Mouse (Mus musculus): ENCODE results near the gene Hemk1. TPM values are rescaled to one million over a fixed set of nuclear protein-coding genes. Genes with fewer than 3 reads are reported as not detected.

Gene Hemk1
- total and polyA plus RNA-seq, 3 experiments, result 11.9 to 20.5 (median 12.1) TPM

DNA sequence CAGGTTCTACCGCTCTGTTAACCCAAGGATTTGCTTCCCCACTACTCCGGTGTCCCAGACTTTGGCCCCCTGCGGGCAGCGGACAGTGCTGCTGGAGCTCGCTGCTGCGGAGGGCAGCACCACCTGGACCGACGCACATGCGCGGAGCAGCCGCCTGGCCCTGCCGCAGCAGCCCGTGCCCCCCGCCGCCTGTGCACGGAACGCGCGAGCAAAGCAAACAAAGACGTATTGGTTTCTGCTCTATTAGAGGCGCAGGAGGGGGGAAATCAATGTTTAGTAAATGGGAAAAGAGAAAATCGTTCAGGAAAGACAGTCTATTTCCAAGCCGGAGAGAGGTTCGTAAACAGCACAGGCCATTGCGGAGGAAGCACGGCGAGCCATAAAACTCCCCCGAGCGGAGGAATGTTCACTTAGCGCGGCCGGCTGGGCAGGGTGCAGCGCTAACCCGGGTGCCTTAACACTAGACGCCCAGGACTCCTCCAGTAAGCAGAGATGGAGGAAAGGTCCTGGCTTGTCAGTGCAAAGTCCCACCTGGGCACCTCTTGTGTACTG lies 39.9 kb upstream of the Hemk1 start:
- H3K4me2 ChIP-seq (ENCODE audit: insufficient read depth, low read depth, poor library complexity, severe bottlenecking), result no peak overlapping the region
- H3K4me3 ChIP-seq (replicated peaks in 1 of 3; ENCODE audit: low read depth in 2 of 3, low read length in 2 of 3, poor library complexity in 1 of 3), result no peak overlapping the region

DNA sequence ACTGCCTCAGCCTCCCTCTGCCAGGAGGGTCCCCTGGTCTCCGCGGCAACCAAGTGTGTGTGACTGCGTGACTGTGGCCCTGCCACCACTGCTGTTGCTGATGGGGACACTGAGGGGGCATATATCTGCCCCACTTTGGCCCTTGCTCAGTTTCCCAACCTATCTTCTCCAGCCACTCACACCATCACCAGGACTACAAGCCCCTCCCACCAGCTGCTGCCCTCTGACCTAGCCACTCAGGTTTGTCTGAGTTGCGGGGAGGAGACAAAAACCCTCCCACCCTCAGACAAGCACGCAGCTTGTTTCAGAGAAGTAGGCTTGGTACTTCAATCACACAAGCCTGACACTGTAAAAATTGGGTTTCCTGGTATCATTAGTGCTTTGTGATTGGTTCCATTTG lies 37.3 kb upstream of the Hemk1 start:
- H3K9ac ChIP-seq (ENCODE audit: insufficient read depth, low read depth), result no peak overlapping the region
- H3K9me3 ChIP-seq (replicated peaks; ENCODE audit: low read length), result no peaks in the 10 kb centered on the region
- no peaks in the 10 kb centered on the region for H3K79me2 ChIP-seq (replicated peaks; ENCODE audit: control insufficient read depth, extremely low read depth, insufficient read depth, poor library complexity, severe bottlenecking)
- DNase-seq (ENCODE audit: extremely low read depth), result no peak
- H3K27me3 ChIP-seq (replicated peaks), result peaks cover 48% of the 10 kb centered on the region
- H3K36me3 ChIP-seq (replicated peaks in 1 of 2; ENCODE audit: control insufficient read depth in 1 of 2, insufficient read depth in 1 of 2, low read length in 1 of 2), result no peaks in the 10 kb centered on the region
- TF ChIP-seq NRF1 (IDR thresholded peaks at IDR 0.05; ENCODE audit: low read depth, low read length), result no peak
- no peak for TF ChIP-seq MAX (IDR thresholded peaks at IDR 0.05; ENCODE audit: low read length)
- no peak for TF ChIP-seq GABPA (IDR thresholded peaks at IDR 0.05; ENCODE audit: insufficient replicate concordance, low read depth, low read length)
- no peak for TF ChIP-seq MXI1 (IDR thresholded peaks at IDR 0.05; ENCODE audit: low read depth, low read length)
- no peak for TF ChIP-seq ZC3H11A (IDR thresholded peaks at IDR 0.05; ENCODE audit: low read depth, low read length)
- no peak for TF ChIP-seq POLR2A (IDR thresholded peaks at IDR 0.05; ENCODE audit: low read depth, low read length)
- TF ChIP-seq NELFE (IDR thresholded peaks at IDR 0.05; ENCODE audit: low read depth, low read length), result no peak
- no peak overlapping the region for H3K27ac ChIP-seq (ENCODE audit: insufficient read depth, low read depth)
- H3K4me2 ChIP-seq (ENCODE audit: insufficient read depth, low read depth, poor library complexity, severe bottlenecking), result no peak overlapping the region
- no peak overlapping the region for H3K4me3 ChIP-seq (replicated peaks in 1 of 3; ENCODE audit: low read depth in 2 of 3, low read length in 2 of 3, poor library complexity in 1 of 3)
- dilution Hi-C loops (cut with MboI; ENCODE audit: extremely low pct_ligation_motif_present, extremely low pct_unique_long_range_greater_than_20kb, low sequenced_read_pairs), result no loop called here
- peaks cover 8 to 19% of the 10 kb centered on the region in 2 experiments for H3K4me1 ChIP-seq (ENCODE audit: control insufficient read depth in 1 of 2, insufficient read depth in 2 of 2)
- in situ Hi-C loops (cut with MboI; ENCODE audit: low pct_ligation_motif_present, low pct_unique_long_range_greater_than_20kb, low sequenced_read_pairs), result no loop called here

More for the DNA sequence above, 39.9 kb upstream of the Hemk1 start:
- in situ Hi-C loops (cut with MboI; ENCODE audit: low pct_ligation_motif_present, low pct_unique_long_range_greater_than_20kb, low sequenced_read_pairs), result no loop called here
- dilution Hi-C loops (cut with MboI; ENCODE audit: extremely low pct_ligation_motif_present, extremely low pct_unique_long_range_greater_than_20kb, low sequenced_read_pairs), result no loop called here
- Histone ChIP-seq H3K36me3 (replicated peaks in 1 of 2; ENCODE audit: control insufficient read depth in 1 of 2, insufficient read depth in 1 of 2, low read length in 1 of 2) (no peaks in the 10 kb centered on the region), H3K79me2 (replicated peaks; ENCODE audit: control insufficient read depth, extremely low read depth, insufficient read depth, poor library complexity, severe bottlenecking) (no peaks in the 10 kb centered on the region), H3K9me3 (replicated peaks; ENCODE audit: low read length) (no peaks in the 10 kb centered on the region), H3K27me3 (replicated peaks) (peaks cover 74% of the 10 kb centered on the region), H3K4me1 (ENCODE audit: control insufficient read depth in 1 of 2, insufficient read depth in 2 of 2) (peaks cover 0 to 2% of the 10 kb centered on the region in 2 experiments; a peak in 1 of 4 replicates), H3K9ac (ENCODE audit: insufficient read depth, low read depth) (no peak overlapping the region), H3K27ac (ENCODE audit: insufficient read depth, low read depth) (no peak overlapping the region)
- no peak for TF ChIP-seq MXI1 (IDR thresholded peaks at IDR 0.05; ENCODE audit: low read depth, low read length)
- no peak for TF ChIP-seq MEF2A (IDR thresholded peaks at IDR 0.05; ENCODE audit: borderline replicate concordance, low read depth, low read length)
- no peak for TF ChIP-seq JUN (IDR thresholded peaks at IDR 0.05; ENCODE audit: insufficient read depth, low read depth, low read length)
- no peak for TF ChIP-seq JUND (conservative IDR thresholded peaks at IDR 0.05; ENCODE audit: low read depth, low read length)
- TF ChIP-seq CHD1 (IDR thresholded peaks at IDR 0.05; ENCODE audit: low read depth, low read length), result no peak
- TF ChIP-seq MYC (IDR thresholded peaks at IDR 0.05; ENCODE audit: low read depth, low read length), result no peak
- TF ChIP-seq NELFE (IDR thresholded peaks at IDR 0.05; ENCODE audit: low read depth, low read length), result no peak
- no peak for TF ChIP-seq PAX5 (IDR thresholded peaks at IDR 0.05; ENCODE audit: low read length)
- TF ChIP-seq MAX (IDR thresholded peaks at IDR 0.05; ENCODE audit: low read length), result no peak
- TF ChIP-seq SMC3 (IDR thresholded peaks at IDR 0.05; ENCODE audit: low read depth, low read length), result no peak
- TF ChIP-seq ZC3H11A (IDR thresholded peaks at IDR 0.05; ENCODE audit: low read depth, low read length), result no peak
- no peak for TF ChIP-seq EP300 (IDR thresholded peaks at IDR 0.05; ENCODE audit: low read length)
- no peak for TF ChIP-seq E2F4 (IDR thresholded peaks at IDR 0.05; ENCODE audit: insufficient replicate concordance, low read depth, low read length)
- TF ChIP-seq ELF1 (IDR thresholded peaks at IDR 0.05; ENCODE audit: low read depth, low read length), result no peak
- TF ChIP-seq TCF12 (IDR thresholded peaks at IDR 0.05; ENCODE audit: low read depth, low read length), result no peak
- no peak for TF ChIP-seq RCOR1 (conservative IDR thresholded peaks at IDR 0.05; ENCODE audit: low read depth, low read length)
- no peak for TF ChIP-seq UBTF (IDR thresholded peaks at IDR 0.05; ENCODE audit: low read depth, low read length)
- no peak for TF ChIP-seq ETS1 (conservative IDR thresholded peaks at IDR 0.05; ENCODE audit: low read depth, low read length)
- no peak for TF ChIP-seq KAT2A (IDR thresholded peaks at IDR 0.05; ENCODE audit: insufficient replicate concordance, low read length)
- no peak for TF ChIP-seq ZKSCAN1 (IDR thresholded peaks at IDR 0.05; ENCODE audit: borderline replicate concordance, low read depth, low read length)
- no peak for DNase-seq (ENCODE audit: extremely low read depth)
